ENCODE assay signal across 8 mouse cellular contexts in the genomic region with DNA sequence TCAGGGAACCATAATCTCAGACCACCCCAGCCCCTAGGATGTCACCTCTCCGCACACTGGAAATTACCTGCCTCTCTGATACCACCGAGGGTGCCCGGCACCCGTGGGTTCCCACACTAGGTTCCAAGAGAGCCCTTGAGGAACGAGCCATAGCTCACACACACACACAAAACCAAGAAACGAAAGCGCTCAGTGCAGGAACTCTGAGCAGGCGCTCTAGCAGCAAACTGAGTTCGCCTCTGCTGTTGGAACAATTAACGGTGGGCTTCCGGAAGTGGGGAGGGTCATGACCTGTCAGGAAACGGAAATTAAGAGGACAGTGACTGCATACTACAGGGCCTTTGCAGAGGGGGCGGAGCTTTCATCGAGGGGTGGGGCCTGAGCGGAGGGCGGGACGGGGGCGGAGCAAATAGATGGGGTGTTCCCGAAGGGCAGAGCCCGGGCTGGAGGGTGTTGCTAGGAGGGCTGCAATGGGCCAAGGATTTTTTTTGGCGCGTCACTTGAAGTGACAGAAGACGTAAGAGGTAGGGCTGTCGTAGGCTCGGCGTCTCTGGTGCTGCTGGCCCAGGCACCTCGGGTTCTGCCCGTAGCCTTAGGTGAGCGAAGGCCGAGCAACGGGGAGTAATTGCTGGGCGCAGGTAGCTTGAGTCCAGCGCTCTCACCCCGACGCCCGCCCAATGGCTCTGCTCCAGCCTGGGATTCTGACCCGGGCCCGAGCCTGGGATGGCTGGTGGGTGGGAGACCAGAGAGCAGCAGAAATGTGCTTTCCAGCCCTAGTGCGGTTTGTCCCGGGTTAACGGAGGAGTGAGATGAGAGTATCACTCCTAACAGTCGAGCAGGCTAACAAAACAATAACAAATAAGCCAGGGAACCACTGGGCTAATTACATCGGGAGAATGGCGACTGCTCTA. TPM values are rescaled to one million over a fixed set of nuclear protein-coding genes. Genes with fewer than 3 reads are reported as not detected.
A peak's percentile ranks its signal among the peaks of the same experiment; 100 is the strongest.
DNase-seq lines count a peak whose midpoint lies in the region; ATAC-seq lines count a peak whose summit lies in the region.

No protein-coding gene starts in this region.

- 1% methylated on average over 40 of the region's 44 CpGs for WGBS in hindbrain, embryonic 16.5 days

- peak overlapping the region; percentile 62 for H3K4me3 ChIP-seq in hindbrain, embryonic 16.5 days (ENCODE audit: low read length)

- peak; percentile 97 for DNase-seq in ZHBTc4 (ENCODE audit: low read depth, low spot score)
- DNase-seq in cerebellum, postnatal 4 days (ENCODE audit: low spot score in 2 of 2) = peak; percentile 72 to 88
- DNase-seq in gastrocnemius, adult 18-20 months (ENCODE audit: low spot score) = peak; percentile 88
- peak; percentile 83 for DNase-seq in left cerebral cortex, adult 11 months (ENCODE audit: low spot score)
- DNase-seq in lung, postnatal 36 days = peak; percentile 93
- DNase-seq in retina, postnatal 1 day = peak; percentile 96
- peak; percentile 96 for DNase-seq in thymus, postnatal 4 days

- no peaks in the 10 kb centered on the region for H3K36me3 ChIP-seq in hindbrain, embryonic 16.5 days (ENCODE audit: control insufficient read depth, insufficient read depth, low read length)

- peak; percentile 98 for ATAC-seq in hindbrain, embryonic 16.5 days

- peak overlapping the region; percentile 87 for H3K4me2 ChIP-seq in hindbrain, embryonic 16.5 days (ENCODE audit: low read length)

- no peaks in the 10 kb centered on the region for H3K27me3 ChIP-seq in hindbrain, embryonic 16.5 days (replicated peaks; ENCODE audit: control insufficient read depth, insufficient read depth, low read length)

- H3K27ac ChIP-seq in hindbrain, embryonic 16.5 days (ENCODE audit: low read depth, low read length) = peak overlapping the region; percentile 82

- H3K9me3 ChIP-seq in hindbrain, embryonic 16.5 days (ENCODE audit: control insufficient read depth, low read length) = no peaks in the 10 kb centered on the region

- H3K4me1 ChIP-seq in hindbrain, embryonic 16.5 days (ENCODE audit: control insufficient read depth, insufficient read depth, low read depth, low read length) = peaks cover 20% of the 10 kb centered on the region

- H3K9ac ChIP-seq in hindbrain, embryonic 16.5 days (ENCODE audit: low read depth, low read length) = peak overlapping the region; percentile 73

RNA-seq across cellular contexts. Expression of a gene that starts 20.2 kb away (rescaled TPM):
- total RNA-seq in gastrocnemius, adult 18-20 months (2021) = 10 to 100 TPM in 1 of 2 experiments, 1 to 10 TPM in 1; 9.8 to 12.2 TPM
- 42.7 and 49.2 TPM in 2 replicates for polyA plus RNA-seq in hindbrain, embryonic 16.5 days (2015; fragmentation: Nextera tagmentation; extraction: Ambion mirVana)

RNA-seq across cellular contexts. Expression of a gene that starts 58.9 kb away (rescaled TPM):
- 1 to 10 TPM; 4.2 to 6.6 TPM for total RNA-seq in gastrocnemius, adult 18-20 months (2021)
- 14.8 and 16.7 TPM in 2 replicates for polyA plus RNA-seq in hindbrain, embryonic 16.5 days (2015; fragmentation: Nextera tagmentation; extraction: Ambion mirVana)

Comparison
In these comparisons a context has a peak if more than half of its experiments do, and no peak if none do; other contexts are left out.
1. Peak in every context shown above with its lines: DNase-seq, ATAC-seq, H3K4me3 ChIP-seq and H3K27ac ChIP-seq.